Mouse (Mus musculus) testis, postnatal 10 days (tissue): ENCODE measurements around the gene Amigo3.
A peak's percentile ranks its signal among the peaks of the same experiment; 100 is the strongest.

ENCODE experiments used
- DNase-seq: peaks from one replicate; pipeline ENCODE4 v3.0.0; 2021; ENCODE audit warnings: low spot score

The Amigo3 gene

DNA sequence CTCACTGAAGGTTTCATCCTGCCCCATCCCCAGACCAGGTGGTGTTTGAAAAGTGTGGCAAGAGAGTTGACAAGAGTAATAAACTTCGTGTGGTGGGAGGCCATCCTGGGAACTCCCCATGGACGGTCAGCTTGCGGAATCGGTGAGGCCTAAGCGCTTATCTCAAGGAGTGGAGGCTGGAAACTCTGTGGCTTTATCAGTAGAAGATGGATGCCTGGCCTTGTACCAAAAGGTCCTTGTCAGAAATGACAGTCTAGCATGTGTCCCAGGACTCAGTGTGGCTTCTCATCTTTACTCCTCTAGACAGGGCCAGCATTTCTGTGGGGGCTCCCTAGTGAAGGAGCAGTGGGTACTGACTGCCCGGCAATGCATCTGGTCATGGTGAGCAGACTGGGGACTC lies 30.6 kb downstream of the Amigo3 start:
- DNase-seq: no peak

DNA sequence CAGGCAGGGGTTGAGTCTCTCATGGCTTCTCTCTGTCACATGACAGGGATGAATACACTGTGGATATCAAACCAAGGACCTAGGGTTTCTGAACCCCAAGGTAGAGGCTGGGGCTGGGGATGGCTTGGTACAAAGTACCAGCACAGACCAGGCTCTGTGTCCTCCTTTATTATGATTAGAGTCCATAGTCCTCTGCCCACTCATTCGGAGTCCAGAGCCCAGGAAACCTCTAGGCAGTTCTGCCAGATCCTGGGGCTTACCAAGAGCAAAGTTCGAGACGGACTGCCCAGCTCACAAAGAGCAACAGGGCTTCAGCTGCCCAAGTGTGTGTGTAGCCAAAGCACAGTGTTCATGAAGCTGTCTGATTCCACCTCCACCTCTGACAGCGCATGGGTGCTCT lies 32.3 kb downstream of the Amigo3 start:
- DNase-seq: no peak

DNA sequence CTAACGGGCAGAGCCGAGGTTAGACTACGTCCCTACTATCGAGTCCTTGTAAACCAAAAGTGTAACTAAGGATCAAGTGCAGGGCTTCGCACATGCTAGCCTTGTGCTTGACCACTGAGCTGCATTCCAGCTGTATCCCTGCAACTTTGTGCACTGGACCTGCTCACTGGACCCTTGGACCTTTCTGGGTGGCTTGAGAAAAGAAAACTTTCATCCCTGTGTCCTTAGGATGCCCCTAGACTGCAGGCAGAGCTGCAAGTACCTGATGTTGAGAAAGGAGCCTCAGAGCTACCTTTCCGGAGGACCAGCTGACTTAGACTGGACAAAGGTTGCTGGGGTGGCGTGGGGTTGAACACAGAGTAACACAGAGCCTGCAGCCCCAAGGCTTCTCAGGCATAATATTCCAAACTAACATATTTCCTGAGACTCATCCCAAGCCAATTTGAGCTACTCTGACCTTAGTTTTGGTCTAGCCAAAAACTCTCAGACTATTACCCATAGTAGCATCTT lies 37.7 kb downstream of the Amigo3 start:
- no peak for DNase-seq

DNA sequence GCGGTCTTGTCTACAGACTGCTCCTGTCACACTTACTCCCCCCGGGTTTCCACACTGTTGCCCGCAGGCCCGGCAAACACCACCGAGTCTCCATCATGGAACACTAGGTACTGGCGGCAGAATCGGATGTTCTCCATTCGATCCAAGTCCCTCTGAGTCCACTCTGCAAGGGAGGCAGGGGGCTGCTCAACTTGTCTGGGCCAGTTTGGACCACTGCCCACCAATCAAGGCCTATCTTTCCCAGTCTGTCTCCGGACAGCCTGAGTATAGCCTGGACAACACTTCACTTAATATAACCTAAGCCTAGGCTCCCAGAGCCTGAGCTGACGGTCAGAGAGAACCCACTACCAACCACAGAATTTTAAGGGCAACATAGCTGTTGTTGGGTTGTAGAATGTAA lies 40.6 kb downstream of the Amigo3 start:
- peak; percentile 54 for DNase-seq

DNA sequence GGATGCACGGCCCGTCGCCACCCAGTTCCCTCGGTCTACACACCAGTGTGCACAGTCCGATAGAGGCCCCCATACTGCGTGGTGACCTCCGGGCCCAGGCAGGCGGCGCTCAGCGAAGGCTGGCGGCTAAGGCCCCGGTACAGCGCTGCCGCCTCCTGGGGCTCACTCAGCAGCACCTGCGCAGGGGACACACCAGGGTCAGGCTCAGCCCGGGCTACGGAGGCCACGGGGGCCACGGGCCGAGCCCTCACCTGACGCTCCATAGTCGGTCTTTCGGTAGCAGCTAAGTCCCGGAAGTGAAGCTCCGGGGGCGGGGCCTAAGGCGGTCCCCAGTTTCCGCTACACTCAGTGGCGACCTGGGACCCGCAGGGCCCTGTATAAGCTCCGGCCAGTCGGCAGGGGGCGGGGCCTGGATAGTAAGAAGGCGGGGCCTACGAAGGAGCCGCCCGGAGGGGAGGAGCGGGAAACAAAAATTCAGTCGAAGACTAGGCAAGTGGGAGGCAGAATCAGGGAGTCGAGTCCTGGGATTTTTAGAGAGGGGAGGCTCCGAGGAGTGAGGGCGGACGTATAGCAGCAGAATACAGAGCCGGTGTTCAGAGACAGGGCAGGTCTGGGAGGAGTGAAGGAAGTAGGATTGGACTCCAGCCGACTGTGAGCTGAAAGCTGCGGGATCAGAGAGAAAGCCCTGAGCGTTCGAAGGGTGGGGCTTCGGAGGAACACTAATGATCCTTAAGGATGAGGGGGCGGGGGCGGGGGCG lies 41.4 kb downstream of the Amigo3 start, which contains the start of gene Apeh:
TSS of gene Apeh (minus strand) at position 423 of the 758 bp plus-strand sequence.
- DNase-seq: peak; percentile 98

DNA sequence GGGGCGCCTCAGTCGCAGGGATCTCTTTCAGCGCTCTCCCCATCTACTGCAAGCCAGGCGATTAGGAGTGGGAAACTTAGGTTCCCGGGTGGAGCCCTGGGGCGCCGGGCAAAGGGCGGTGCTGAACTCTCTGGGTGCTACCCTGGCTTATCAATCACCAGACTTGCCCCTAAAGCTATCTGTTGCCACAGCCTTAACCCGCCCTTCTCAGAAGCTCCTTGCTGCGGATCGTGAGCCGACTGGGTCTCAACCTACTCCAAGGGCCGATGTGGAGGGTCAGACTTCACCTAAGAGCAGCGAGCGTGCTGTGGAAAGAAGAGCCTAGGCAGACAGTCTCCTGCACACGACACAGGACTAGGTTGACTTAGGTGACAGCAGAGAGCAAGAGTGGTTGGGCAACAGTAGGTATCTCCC lies 42.0 kb downstream of the Amigo3 start:
- DNase-seq: no peak

DNA sequence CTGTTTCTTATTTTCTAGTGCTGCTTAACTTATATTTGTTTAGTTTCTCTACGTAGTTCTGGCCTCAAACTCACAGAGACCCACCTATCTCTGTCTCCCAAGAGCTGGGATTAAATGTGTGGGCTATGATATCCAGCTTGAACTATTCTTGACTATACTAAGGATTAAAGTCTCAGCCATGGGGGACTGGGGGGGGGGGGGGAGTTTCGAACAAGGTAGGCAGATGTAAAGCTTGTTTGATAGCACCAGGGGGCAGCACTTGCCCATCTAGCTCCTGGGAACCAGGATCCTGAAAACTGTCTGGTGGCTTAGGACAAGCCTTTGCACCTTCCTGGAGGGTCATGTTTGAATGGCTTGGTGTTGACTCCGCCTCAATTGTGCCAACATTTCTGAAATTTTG lies 42.6 kb downstream of the Amigo3 start:
- peak; percentile 79 for DNase-seq

DNA sequence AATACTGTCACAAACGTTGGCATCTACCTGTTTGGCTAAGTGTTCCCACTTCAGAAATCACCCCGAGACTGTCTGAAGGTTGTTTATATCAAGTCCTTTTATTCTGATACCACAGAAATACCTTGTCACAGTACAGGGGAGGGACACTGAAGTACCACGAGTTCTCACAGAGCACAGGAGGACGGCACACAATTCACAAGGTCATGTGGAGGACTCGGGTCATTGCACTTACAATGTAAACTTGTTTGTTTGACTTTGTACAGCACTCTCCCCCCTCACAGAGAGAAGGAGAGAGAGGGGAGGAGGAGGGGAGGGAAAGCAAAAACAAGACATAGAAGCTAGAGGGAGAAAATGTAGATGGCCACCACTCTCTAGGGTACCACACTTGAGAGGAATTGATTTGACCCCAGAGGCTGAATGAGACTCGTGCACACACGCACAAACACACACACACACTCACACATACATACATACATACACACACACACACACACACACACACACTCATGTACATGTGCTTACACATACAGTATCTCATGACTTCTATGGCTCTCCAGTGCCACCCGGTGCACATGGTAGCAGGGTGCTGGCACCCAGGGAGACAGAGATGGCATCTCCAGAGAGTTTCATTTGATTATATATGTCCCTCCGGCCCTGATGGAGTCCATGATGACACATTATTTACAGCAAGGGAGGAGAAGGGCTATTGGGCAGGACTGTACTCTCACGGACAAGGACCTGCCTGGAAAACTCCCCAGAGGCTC lies 43.2 kb downstream of the Amigo3 start:
- no peak for DNase-seq

DNA sequence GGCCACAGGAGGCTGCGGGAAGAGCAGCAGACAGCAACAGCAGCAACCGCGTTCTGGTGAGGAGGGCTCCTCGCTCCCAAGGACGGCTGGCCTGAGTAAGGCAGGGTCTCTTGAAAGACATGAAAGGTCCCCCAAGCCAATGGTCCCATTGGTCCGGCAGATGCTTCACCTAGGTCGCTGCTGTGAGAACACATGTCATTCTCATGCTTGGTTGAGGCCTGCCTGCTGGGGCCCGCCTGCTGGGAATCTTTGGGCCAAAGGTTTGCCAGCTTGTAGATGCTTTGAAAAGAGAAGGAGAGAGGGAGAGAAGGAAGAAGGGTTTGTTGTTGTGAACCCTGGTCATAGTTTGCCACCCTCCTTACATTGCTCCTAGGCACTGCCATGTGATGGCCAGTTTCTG lies 46.7 kb downstream of the Amigo3 start:
- DNase-seq: no peak

DNA sequence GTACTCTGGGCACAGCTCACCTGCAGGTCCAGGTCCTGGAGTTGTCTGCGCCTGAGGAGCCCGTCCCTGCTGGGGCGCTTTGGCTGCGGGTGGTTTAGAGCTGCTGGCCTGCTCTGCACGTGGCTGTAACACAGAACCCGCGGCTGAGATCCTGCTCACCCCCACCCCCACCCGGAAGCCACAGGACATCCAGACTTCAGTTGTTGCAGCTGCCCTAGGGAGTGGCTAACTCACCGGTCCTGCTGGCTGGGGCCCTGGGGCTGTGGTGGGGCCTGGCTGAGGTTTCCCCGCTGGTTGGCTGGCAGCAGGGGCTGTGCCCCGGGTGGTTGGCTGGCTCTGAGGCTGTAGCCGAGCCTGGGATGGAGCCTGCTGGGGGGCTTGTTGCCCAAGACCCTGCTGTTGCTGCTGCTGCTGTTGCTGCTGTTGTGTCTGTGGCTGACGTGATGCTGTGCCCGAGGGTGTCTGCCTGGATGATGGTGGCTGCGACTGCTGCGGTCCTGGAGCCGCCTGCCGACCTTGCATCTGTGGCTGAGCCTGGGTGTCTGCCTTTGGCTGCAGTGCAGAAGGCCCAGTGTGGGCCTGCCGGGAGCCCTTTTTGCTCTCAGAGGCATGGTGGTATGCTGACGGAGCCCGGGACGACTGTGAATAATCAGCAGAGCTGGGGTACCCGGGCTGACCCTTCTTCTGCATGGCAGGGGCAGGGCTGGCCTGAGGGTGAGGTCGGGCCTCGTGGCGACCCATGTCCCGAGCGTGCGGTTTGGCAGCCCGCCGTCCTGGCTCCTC lies 52.0 kb downstream of the Amigo3 start:
- no peak for DNase-seq
